Mouse (Mus musculus): Measurements from ENCODE around the gene Gm17416. TPM values are rescaled to one million over a fixed set of nuclear protein-coding genes. Genes with fewer than 3 reads are reported as not detected.

Gene Gm17416
- polyA plus RNA-seq, 1 experiment = not detected

DNA sequence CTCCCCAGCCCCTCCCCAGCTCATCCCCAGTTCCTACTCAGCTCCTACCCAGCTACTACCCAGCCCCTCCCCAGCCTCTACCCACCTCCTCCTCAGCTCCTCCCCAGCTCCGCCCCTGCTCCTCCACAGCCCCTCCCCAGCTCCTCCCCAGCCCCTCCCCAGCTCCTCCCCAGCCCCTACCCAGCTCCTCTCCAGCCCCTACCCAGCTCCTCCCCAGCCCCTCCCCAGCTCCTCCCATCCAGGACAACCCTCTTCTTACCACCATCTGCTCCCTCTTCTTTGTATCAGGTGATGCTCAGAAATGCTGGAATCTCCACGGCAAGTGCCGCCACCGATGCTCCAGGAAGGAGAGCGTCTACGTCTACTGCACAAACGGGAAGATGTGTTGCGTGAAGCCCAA, 43.1 kb downstream of the Gm17416 start:
- no peak for DNase-seq
- WGBS = 73% methylated on average over 7 of the region's 8 CpGs
- H3K36me3 ChIP-seq (ENCODE audit: control insufficient read depth, insufficient read depth, low read length) = no peaks in the 10 kb centered on the region
- no peak overlapping the region for H3K27ac ChIP-seq (ENCODE audit: control insufficient read depth, insufficient read depth, low read length)
- no peaks in the 10 kb centered on the region for H3K4me1 ChIP-seq (replicated peaks; ENCODE audit: control insufficient read depth, insufficient read depth, low read length)
- no peaks in the 10 kb centered on the region for H3K27me3 ChIP-seq (ENCODE audit: control insufficient read depth, insufficient read depth, low read length)
- TF ChIP-seq POLR2A (IDR thresholded peaks at IDR 0.05; ENCODE audit: control insufficient read depth, extremely low read depth, insufficient read depth, low read length, poor library complexity) (no peak), CTCF (IDR thresholded peaks at IDR 0.05; ENCODE audit: borderline replicate concordance, control insufficient read depth, extremely low read depth, insufficient read depth, low read length, poor library complexity) (no peak)
- no peak overlapping the region for H3K4me3 ChIP-seq (ENCODE audit: control insufficient read depth, insufficient read depth, low read length)

DNA sequence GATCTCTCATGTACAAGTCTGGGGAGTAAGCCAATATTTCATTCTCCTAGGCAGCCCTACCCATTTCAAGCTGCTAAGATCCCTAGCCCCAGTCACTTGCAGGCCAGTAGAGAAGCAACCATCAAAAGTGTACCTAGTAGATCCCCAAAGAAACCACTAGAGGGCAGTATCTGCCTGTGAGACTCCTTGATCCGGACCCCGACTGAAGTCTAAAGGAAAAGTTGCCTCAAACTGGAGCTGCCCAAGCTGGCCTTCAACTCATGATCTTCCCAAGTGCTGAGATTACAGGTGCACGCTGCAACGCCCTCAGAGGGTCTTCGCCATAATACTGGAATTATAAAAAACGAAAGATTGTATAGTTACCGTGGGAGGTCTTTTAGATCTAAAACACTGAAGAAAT, 46.4 kb downstream of the Gm17416 start:
- 22% methylated on average over 7 of the region's 7 CpGs for WGBS

DNA sequence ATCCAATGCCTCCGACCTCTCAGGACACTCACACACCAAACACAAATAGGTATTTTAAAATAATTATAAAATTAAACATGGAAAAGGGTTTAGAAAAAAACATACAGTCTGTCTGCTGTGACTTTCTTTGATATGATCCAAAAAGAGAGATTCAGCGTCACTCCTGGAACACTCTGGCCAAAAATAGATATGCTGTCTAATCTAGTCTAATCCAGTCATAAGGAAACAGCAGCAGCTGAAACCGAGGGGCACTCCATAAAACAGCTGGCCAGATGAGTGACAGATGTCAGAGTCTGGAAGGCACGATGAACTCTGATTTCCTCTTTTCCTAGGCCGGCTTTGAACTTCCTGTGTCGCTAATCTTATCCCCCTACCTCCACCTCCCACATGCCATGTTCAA, 47.3 kb downstream of the Gm17416 start:
- Histone ChIP-seq H3K27ac (ENCODE audit: control insufficient read depth, insufficient read depth, low read length) (no peak overlapping the region), H3K36me3 (ENCODE audit: control insufficient read depth, insufficient read depth, low read length) (no peaks in the 10 kb centered on the region), H3K27me3 (ENCODE audit: control insufficient read depth, insufficient read depth, low read length) (no peaks in the 10 kb centered on the region), H3K4me1 (replicated peaks; ENCODE audit: control insufficient read depth, insufficient read depth, low read length) (0 out of 2 replicates have a peak, but pooled peaks cover 2% of the 10 kb centered on the region), H3K4me3 (ENCODE audit: control insufficient read depth, insufficient read depth, low read length) (no peak overlapping the region)
- TF ChIP-seq CTCF (IDR thresholded peaks at IDR 0.05; ENCODE audit: borderline replicate concordance, control insufficient read depth, extremely low read depth, insufficient read depth, low read length, poor library complexity) (no peak), POLR2A (IDR thresholded peaks at IDR 0.05; ENCODE audit: control insufficient read depth, extremely low read depth, insufficient read depth, low read length, poor library complexity) (no peak)
- 44% methylated on average over 6 of the region's 6 CpGs for WGBS
- DNase-seq = no peak

More for the DNA sequence above, 46.4 kb downstream of the Gm17416 start:
- Histone ChIP-seq H3K4me3 (ENCODE audit: control insufficient read depth, insufficient read depth, low read length) (no peak overlapping the region), H3K27ac (ENCODE audit: control insufficient read depth, insufficient read depth, low read length) (no peak overlapping the region), H3K27me3 (ENCODE audit: control insufficient read depth, insufficient read depth, low read length) (no peaks in the 10 kb centered on the region), H3K36me3 (ENCODE audit: control insufficient read depth, insufficient read depth, low read length) (no peaks in the 10 kb centered on the region), H3K4me1 (replicated peaks; ENCODE audit: control insufficient read depth, insufficient read depth, low read length) (no peaks in the 10 kb centered on the region)
- TF ChIP-seq CTCF (IDR thresholded peaks at IDR 0.05; ENCODE audit: borderline replicate concordance, control insufficient read depth, extremely low read depth, insufficient read depth, low read length, poor library complexity) = no peak
- no peak for TF ChIP-seq POLR2A (IDR thresholded peaks at IDR 0.05; ENCODE audit: control insufficient read depth, extremely low read depth, insufficient read depth, low read length, poor library complexity)
- DNase-seq = peak; percentile 47

DNA sequence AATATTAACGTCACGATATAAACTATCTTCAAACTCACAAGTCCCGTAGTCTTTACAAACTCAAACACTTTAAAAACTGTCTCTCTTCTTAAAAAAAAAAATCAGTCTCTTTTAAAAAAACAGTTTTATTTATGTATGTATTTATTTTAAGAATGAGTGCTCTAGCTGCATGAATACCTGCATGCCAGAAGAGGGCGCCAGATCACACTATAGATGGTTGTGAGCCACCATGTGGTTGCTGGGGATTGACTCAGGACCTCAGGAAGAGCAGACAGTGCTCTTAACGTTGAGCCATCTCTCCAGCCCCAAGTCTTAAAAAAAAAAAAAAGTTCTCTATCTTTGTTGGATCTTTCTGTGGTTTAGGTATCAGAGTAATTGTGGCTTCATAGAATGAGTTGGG, 48.2 kb downstream of the Gm17416 start:
- no peak for TF ChIP-seq CTCF (IDR thresholded peaks at IDR 0.05; ENCODE audit: borderline replicate concordance, control insufficient read depth, extremely low read depth, insufficient read depth, low read length, poor library complexity)
- no peak for TF ChIP-seq POLR2A (IDR thresholded peaks at IDR 0.05; ENCODE audit: control insufficient read depth, extremely low read depth, insufficient read depth, low read length, poor library complexity)
- WGBS = 68% methylated on average over 5 of the region's 5 CpGs
- H3K4me3 ChIP-seq (ENCODE audit: control insufficient read depth, insufficient read depth, low read length) = no peak overlapping the region
- H3K36me3 ChIP-seq (ENCODE audit: control insufficient read depth, insufficient read depth, low read length) = no peaks in the 10 kb centered on the region
- H3K27me3 ChIP-seq (ENCODE audit: control insufficient read depth, insufficient read depth, low read length) = no peaks in the 10 kb centered on the region
- H3K4me1 ChIP-seq (replicated peaks; ENCODE audit: control insufficient read depth, insufficient read depth, low read length) = 0 out of 2 replicates have a peak, but pooled peaks cover 2% of the 10 kb centered on the region
- H3K27ac ChIP-seq (ENCODE audit: control insufficient read depth, insufficient read depth, low read length) = no peak overlapping the region
- DNase-seq = peak; percentile 18

Other genes starting within 250 kb of the Gm17416 start
- gene Rbck1, start 236.7 kb upstream of the Gm17416 start, polyA plus RNA-seq (2012; rRNA removed) = 688 and 743 TPM in 2 replicates
- 2.6 and 3.8 TPM in 2 replicates for gene Trib3, start 225.3 kb upstream of the Gm17416 start, polyA plus RNA-seq (2012; rRNA removed)
- 0.07 TPM in 1 of 2 replicates, not detected in the other for gene Nrsn2, start 192.7 kb upstream of the Gm17416 start, polyA plus RNA-seq (2012; rRNA removed)
- gene Sox12, start 171.3 kb upstream of the Gm17416 start, polyA plus RNA-seq (2012; rRNA removed) = 3.8 and 4.5 TPM in 2 replicates
- 1.7 and 2.0 TPM in 2 replicates for gene Zcchc3, start 154.3 kb upstream of the Gm17416 start, polyA plus RNA-seq (2012; rRNA removed)
- 0.36 and 0.50 TPM in 2 replicates for gene 6820408C15Rik, start 153.8 kb upstream of the Gm17416 start, polyA plus RNA-seq (2012; rRNA removed)
- not detected in 2 replicates for gene Defb23, start 104.7 kb upstream of the Gm17416 start, polyA plus RNA-seq (2012; rRNA removed)
- gene Defb20, start 92.3 kb upstream of the Gm17416 start, polyA plus RNA-seq (2012; rRNA removed) = not detected in 2 replicates
- gene Defb22, start 79.2 kb upstream of the Gm17416 start, polyA plus RNA-seq (2012; rRNA removed) = 0.24 TPM in 1 of 2 replicates, not detected in the other
- not detected in 2 replicates for gene Defb26, start 57.6 kb upstream of the Gm17416 start, polyA plus RNA-seq (2012; rRNA removed)
- not detected in 2 replicates for gene Defb28, start 51.1 kb upstream of the Gm17416 start, polyA plus RNA-seq (2012; rRNA removed)
- gene Defb29, start 29.2 kb upstream of the Gm17416 start, polyA plus RNA-seq (2012; rRNA removed) = not detected in 2 replicates
- not detected in 2 replicates for gene Defb21, start 3.4 kb downstream of the Gm17416 start, polyA plus RNA-seq (2012; rRNA removed)
- 1.5 and 1.7 TPM in 2 replicates for gene Defb19, start 11.0 kb downstream of the Gm17416 start, polyA plus RNA-seq (2012; rRNA removed)
- gene Defb45, start 30.1 kb downstream of the Gm17416 start, polyA plus RNA-seq (2012; rRNA removed) = not detected in 2 replicates
- not detected in 2 replicates for gene Defb36, start 35.0 kb downstream of the Gm17416 start, polyA plus RNA-seq (2012; rRNA removed)
- gene Defb25, start 53.7 kb downstream of the Gm17416 start, polyA plus RNA-seq (2012; rRNA removed) = 1.7 and 2.0 TPM in 2 replicates
- gene Rem1, start 57.6 kb downstream of the Gm17416 start, polyA plus RNA-seq (2012; rRNA removed) = 2.9 and 3.3 TPM in 2 replicates
- gene H13, start 100.1 kb downstream of the Gm17416 start, polyA plus RNA-seq (2012; rRNA removed) = 270 and 324 TPM in 2 replicates
- gene Mcts2, start 117.7 kb downstream of the Gm17416 start, polyA plus RNA-seq (2012; rRNA removed) = 4.2 and 4.4 TPM in 2 replicates
- 54.6 and 66.4 TPM in 2 replicates for gene Id1, start 166.9 kb downstream of the Gm17416 start, polyA plus RNA-seq (2012; rRNA removed)
- gene Cox4i2, start 184.8 kb downstream of the Gm17416 start, polyA plus RNA-seq (2012; rRNA removed) = 1.6 and 1.9 TPM in 2 replicates

Data from thymus, adult 2 months (tissue).